Mouse (Mus musculus): ENCODE data around the gene Fmo1. TPM values are rescaled to one million over a fixed set of nuclear protein-coding genes. Genes with fewer than 3 reads are reported as not detected.
"Not testable (repeated sequence)": the region's sequence is repeated elsewhere in the genome, so short reads cannot be mapped to it uniquely, and the experiment has no call there.

Fmo1 gene
- total RNA-seq, 4 experiments from 2014 or later, result 10.0 to 11.0 (median 10.5) TPM

DNA sequence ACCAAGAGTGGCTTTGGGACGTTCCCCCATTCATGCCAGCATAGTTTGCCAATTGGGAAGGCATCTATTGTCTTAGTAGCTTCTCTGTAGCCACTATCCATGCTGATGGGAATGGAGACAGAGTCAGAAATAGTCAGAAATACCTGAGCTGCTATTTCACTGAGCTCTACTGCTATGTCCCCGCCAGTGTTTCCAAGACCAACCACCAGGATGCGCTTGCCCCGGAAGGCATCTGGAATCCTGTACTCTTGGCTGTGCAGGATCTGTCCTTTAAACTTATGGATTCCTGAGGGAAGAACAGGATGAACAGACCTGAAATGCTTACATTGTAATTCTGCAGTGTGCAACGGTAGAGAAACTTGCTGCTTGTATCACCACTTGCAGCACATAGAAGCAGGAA lies 61.4 kb downstream of the Fmo1 start:
- DNase-seq (ENCODE audit: low spot score in 2 of 2), result no peak

DNA sequence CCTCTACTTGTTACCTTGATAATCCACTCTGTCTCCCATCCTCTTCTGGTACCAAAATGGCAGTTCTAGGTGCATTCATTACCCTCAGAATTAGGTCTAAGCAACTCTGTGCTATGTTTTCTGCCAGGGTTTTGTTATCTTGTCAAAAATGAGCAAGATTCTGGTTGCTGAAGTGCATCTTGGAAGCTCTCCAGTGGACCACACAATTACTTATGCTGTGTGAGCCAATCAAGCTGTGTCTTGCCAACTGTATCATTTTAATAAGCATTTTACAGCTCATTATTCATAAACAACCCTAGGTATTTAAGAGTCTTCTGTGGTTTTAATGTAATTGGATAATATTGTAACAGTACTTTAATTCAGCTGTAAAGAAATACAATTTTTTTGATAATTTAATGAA lies 70.0 kb downstream of the Fmo1 start:
- DNase-seq (ENCODE audit: low spot score in 2 of 2), result no peak

DNA sequence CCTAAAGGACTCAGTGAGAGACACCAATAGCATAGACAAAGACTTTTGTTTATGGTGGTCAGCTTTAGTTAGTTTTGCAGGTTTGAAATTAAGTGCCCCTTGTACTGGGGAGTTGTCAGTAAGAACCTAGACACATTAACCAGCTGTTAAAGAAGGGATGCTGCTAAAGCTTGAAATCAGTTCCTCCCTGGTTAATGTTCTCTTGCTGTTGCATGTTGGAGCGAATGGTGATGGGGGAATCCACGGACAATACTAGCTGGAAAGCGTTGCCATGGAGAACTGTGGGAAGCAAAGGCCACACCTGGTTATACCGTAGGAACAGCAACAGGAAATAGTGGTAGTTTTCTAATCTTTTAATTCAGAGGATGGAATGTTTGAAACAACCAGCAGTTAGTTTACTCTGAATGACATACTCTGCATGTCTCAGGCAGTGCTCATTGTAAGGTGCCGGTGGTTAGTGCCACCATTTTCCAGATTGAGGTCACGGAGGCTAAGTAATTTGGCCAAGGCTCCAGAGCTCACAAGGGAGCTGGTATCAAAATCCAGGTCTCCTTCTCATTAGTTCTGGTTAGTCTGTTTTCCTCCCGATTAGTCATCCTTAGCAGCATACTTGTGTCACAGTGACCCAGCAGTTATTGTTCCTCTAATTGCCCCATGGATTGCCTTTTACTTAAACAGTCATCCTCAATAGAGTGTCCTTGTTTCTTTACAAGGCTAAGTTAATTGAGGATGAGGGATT lies 73.9 kb downstream of the Fmo1 start:
- DNase-seq (ENCODE audit: low spot score in 2 of 2), result no peak

DNA sequence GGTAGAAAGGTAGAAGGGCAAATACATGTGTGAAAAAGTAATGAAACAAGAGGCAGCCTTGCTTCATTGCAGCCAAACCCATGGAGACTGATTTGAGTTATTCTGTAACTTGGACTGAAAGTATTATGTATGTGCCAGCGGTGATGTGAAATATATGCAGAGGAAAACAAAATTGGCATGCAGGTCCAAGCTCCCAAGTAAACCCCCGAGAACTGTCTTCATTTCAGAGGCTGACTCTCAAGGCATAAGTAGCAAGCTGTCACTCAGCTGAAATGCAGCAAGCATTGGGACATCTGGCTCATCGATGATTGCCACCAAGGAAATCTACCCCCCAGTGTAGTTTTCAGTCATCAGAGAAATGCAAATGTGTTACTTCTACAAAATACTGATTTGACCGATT lies 81.2 kb downstream of the Fmo1 start:
- DNase-seq (ENCODE audit: low spot score in 2 of 2), result no peak

DNA sequence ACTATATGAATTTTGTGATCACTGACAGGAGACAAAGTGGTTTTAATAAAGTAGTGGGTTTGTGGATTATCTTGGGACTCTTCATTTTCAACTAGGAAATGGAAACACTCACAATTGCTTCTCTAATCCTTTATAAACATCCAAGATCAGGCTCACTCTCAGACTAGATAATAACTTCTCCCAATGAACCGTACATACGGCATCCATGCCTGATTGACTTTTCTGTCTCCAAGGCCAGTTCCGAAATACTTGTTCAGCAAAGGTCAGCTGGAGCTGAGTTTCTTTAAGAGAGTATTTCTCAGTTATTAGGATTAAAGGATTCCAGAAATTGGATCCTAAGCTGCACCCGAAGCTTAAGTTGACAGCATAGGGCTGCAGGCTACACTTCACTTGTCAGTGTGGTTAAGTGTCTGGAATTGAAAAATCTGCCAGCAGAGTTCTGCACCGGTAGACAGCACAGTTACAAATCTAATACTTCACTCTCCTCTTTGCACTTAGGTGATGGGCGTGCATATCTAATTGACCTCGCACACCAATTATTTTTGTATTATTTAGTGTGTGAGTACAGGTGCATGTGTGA lies 82.7 kb downstream of the Fmo1 start:
- no peak for DNase-seq (ENCODE audit: low spot score in 2 of 2)

DNA sequence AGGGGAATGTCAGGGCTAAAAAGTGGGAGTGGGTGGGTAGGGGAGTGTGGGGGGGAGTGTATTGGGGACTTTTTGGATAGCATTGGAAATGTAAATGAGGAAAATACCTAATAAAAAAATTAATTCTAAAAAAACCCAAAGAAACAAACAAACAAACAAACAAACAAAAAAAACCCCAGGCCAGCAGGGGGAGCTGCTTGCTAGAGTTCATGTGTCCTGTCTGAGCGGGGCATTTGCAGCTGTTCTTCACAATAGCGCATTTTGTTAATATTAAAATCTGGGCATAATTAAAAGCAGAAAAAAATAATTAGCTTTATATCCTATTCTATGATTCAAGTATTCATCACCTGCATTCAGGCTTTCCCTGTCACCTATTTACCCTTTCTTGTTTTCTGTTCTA lies 85.4 kb downstream of the Fmo1 start:
- not testable (repeated sequence) for DNase-seq (ENCODE audit: low spot score in 2 of 2)

Other genes with a start within 250 kb of the Fmo1 start
- gene Myoc, start 227.5 kb downstream of the Fmo1 start, total RNA-seq (2022), result 1 to 10 TPM; 6.2 to 9.7 (median 7.1) TPM
- not detected for gene Myocos, start 208.4 kb downstream of the Fmo1 start, total RNA-seq (2022)
- 100 to 1,000 TPM; 173 to 205 (median 183) TPM for gene Prrc2c, start 126.1 kb downstream of the Fmo1 start, total RNA-seq (2022)
- gene Fmo4, start 52.6 kb downstream of the Fmo1 start, total RNA-seq (2022), result under 1 TPM in 1 of 4 experiments, not detected in 3; 0.52 TPM
- gene Fmo2, start 32.1 kb upstream of the Fmo1 start, total RNA-seq (2022), result 1 to 10 TPM; 3.6 to 9.4 (median 6.0) TPM
- gene Fmo6, start 70.9 kb upstream of the Fmo1 start, total RNA-seq (2022), result not detected
- gene Fmo3, start 117.9 kb upstream of the Fmo1 start, total RNA-seq (2022), result not detected
- not detected for gene Mroh9, start 219.1 kb upstream of the Fmo1 start, total RNA-seq (2022)